Mouse (Mus musculus) T-helper 2 cell (primary cell): Measurements from ENCODE around the gene Gjb3.

Experiments used
- in situ Hi-C: fragments of 300-600 bp; cut with MboI, MseI; formaldehyde crosslinking; loops from one replicate; pipeline ENCODE4 v1.15.1; 2025; ENCODE audit warnings: high pct_unique_total_duplicates

Gene Gjb3

DNA sequence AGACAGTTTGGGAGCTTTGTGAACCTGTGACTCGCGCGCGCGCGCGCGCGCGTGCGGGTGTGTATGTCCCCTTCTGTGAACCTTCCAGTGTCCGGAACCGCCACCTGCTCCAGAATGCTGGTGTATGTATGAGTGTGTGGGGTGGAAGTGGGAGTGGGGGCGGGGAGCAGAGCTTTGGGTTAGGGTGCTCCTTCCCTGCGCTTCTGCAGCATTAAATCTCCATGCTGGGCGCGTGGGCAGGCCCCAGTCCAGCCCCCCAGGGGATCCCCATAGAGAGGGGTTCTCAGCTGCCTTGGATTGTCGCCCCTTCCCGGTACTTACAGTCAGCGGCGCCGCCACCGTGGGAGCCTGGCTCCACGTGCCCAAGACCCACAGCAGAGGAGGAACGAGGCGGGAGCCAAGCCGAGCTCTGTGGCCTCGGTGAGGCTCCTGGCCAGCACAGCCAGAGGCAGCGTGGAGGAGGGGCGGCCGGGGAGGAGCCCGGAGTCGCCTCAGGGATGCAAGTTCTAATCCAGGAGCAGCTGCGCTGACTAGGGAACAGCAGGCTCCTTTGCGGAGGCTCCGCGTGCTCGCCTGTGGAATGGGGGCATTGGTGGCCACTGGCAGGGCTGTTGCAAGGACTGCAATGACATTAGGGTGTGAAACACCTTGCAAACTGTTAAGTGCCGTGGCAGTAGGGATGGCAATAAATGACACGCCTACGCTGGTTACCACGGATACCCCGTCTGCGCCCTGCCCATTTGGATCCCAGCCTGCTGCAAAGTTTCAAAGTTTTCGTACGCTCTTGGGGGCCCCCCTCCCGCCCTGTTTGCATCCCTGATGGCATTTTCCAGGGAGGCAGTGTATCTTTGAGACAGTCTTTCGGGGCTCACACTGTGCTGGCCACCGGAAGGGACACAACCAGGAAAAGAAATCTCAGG is at the start of gene Gjb3:
Gene Gjb3, minus strand, starts transcription at position 664 of the 920 bp plus-strand sequence.
- in situ Hi-C loops, result no loop called here

- in situ Hi-C loops, result no loop called here
Measured at GRCm38 (mm10) chr4:127377344-127377743, 46.7 kb upstream of the Gjb3 start.

DNA sequence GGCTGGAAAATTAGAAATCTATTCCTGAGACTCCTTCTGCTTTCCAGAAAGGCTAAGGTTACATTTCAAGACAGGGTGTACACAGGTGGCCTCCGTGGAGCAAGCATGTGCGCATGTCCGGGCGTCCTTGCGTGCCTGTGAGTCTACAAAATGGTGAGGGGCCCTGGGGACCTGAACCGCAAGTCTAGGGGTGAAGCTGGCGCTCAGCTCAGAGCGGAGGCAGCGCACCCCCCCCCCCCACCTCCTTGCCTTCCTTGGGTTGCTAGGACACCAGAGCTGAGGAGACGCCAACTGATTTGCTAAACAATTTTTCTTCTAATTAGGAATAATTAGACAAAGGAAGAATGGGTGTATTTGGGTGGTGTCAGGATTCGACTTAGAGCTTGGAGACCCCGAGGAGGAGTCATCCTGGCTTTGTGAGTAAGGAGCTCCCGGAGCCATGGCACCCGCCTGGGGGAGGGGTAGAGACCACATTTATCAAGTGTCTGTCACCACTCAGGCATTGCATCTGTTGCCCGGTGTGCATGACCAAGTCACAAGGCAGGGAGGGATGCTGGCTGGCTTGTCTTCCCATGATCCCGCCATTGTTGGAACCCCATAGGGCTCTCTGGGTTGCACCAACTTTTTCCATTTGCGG is 45.0 kb upstream of the Gjb3 start:
- in situ Hi-C loops, result no loop called here

GRCm38 (mm10) chr4:127374645-127375044 is 44.0 kb upstream of the Gjb3 start:
- in situ Hi-C loops, result no loop called here

DNA sequence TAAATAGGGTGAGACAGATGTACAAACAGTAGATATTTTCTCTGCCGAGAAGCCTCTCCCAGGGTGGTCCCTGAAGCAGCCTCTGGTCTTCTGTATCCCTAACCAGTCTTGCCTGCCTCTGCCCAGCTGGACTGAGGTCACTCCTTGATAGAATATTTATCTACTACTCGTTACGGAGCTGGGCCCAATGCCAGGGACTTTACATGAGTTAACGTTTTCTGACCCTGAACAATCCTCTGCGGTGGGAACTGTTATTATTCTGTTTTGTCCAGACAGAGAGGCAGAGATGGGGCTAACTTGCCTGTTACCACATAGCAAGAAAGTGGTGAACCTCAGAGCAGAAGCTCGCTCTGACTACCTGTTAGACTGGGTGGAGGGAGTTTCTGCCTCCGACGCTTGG is 42.8 kb upstream of the Gjb3 start:
- in situ Hi-C loops, result no loop called here

GRCm38 (mm10) chr4:127371546-127371945 is 40.9 kb upstream of the Gjb3 start:
- in situ Hi-C loops, result no loop called here

DNA sequence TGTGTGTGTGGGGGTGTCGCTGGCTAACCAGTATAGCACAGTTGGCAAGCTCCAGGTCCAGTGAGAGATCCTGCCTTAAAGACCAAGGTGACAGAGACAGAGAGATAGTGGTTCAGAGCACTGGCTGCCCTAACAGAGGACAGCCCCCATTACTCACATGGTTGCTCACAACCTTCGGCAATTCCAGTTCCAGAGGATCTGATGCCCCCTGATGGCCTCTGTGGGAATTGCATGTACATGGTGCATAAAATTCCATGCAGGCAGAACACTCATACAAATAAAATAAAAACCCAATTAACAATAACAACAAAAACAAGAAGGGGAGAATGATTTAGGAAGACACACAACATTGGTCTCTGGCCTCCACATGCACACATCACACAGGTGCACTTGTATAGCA is 39.8 kb upstream of the Gjb3 start:
- in situ Hi-C loops, result no loop called here

DNA sequence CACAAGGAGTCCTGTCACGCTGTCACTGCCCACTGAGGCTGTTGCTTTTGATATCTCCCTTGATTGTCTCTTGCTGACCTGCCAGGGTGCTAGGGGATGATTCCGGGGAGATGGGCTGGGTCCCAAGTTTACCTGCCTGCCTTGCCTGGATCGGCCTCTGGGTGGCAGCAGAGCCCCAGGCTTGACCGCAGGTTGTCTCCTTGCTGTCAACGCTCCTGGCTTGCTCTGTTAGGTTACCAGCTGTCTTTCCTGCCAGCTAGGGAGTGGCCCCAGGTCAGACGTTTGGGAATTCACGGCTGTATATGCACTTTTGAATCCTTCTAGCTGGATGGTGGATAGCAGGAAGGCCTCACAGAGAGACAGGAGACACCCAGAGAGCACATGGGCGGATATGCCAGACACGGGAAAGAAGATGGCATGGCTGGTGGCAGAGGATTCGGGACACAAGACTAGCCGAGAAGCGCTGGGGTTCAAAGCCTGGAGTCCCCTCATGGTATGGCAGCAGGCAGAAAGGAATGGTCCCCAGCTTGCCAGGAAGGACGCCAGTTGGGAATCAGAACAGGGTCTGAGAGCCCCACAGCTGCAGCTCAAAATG is 37.8 kb upstream of the Gjb3 start:
- in situ Hi-C loops, result no loop called here

GRCm38 (mm10) chr4:127365834-127366233 is 35.2 kb upstream of the Gjb3 start:
- in situ Hi-C loops, result no loop called here

GRCm38 (mm10) chr4:127365433-127365832 is 34.8 kb upstream of the Gjb3 start:
- in situ Hi-C loops, result no loop called here

DNA sequence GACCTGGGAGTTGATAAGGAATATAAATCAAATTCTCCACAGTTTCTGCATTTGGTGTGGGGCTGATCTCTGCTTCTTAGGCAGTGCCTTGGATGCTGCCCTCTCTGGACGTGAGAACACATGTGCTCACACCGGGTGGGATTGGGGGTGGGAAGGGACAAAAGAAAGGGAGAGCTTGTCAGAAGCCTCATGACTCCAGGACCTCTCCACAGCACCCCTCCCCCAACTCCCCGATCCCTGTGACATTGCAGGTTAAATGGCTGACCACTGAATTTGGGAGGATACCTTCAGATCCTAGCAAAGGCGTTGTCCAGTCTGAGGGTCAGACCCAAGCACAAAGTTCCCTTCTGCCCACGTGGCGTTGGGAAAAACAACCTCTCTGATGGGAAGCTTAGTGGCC is 33.8 kb upstream of the Gjb3 start:
- in situ Hi-C loops, result no loop called here

DNA sequence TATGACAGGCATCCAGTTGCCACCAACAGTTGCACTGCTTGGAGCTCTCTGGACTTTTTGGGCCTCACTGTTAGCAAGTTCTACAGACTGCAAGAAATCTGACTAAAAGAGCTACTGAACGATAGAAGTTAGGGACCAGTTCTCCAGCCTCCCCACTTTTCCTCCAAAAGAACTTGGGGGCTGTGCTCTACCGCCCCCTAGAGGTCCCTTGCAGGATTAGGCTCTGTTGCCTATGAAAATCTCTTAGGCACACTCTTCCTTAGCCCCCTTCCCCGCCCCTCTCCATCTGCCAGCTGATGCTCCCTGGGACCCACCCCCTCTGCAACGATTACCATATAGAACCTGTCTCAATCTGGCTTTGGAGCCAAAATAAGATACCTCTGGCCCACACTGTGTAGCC is 32.7 kb upstream of the Gjb3 start:
- in situ Hi-C loops, result no loop called here

GRCm38 (mm10) chr4:127362520-127362919 is 31.9 kb upstream of the Gjb3 start:
- in situ Hi-C loops, result no loop called here

DNA sequence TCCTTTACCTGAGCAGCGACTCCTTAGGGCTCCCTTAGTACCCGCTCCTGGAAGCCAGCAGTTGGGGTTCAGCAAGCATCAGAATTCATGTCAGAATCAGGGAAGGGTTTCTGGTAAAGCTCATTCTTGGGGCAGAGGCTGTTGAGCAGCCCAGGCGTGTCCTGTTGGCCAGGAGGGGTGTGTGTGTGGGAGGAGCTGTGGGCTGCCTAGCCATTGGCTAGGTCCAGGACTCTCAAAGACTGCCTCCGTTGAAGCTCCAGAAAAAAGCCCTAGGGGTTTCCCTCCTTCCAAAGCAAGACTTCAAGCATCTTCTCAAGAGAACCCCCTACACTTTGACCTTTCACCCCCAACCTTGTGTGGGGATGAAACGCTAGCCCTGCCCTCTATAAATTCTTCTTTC is 27.4 kb upstream of the Gjb3 start, which contains the start of gene Gjb5:
Gene Gjb5, minus strand, starts transcription at position 164 of the 400 bp plus-strand sequence.
- in situ Hi-C loops, result no loop called here

DNA sequence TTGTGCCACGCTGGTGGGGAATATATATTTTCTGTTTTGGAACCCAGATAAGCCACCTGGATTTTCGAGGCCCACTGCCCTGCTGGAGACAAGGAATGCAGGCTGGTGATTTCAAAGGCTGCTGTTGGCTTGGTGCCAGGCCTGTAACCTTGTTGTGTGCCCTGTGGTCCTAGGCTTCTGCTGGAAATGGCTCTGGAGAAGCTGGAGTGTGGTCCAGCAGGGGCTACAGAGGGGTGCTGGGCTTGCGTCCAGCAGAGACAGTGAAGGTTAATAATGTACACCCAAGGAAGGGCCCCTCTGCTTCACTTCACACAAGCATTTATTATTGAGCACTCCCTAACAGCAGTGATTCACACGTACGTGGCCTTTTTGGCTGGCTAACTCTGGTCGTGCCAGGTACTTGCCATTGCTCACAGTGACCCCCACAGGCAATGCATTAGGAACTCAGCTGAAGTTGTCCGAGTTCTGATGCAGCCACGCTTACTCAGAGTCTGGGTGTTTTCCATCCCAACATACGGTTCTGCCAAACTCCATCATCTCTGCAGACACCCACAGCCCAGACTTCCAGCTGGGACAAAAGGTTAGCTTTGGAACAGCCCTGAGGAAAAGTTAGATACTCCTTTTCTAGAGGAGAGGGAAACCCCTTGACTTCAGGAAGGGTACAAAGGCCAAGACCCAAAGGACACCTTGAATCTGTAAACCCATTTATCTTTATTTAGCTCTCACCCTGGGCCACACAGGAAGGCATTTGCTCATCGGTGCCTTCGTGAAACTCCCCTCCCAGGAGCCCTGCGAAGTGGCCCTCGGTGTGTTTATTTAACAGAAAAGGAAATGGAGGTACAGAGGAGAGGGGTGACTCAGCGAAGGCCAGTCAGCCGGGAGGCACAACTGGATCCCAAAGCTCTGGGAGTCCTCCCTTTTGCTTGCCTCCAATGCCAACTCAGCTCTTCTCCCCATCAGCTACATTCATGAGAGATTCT is 24.2 kb upstream of the Gjb3 start:
- in situ Hi-C loops, result no loop called here

DNA sequence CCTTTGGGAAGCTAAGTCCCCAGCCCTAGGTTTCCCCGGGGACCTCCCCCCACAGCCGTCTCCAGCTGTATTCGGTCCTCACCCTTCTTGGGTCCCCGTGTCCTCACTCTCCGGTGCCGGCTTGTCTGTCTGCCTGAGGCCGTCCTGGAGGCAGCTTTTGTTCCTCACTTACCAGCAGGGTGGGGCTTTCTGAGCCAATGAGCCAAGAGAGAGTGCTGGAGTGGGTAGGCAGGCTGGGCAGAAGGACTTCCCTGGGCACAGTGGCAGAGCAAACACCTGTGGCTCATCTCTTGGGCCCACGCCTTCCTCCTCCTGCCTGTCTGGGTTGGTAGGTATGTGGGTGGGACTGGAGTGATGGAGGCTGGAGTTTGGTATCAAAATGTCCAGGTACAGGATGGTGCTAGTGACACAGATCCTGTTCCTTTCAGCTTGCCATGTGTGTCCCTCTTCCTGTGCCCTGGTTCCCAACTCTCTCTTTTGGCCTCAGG is 23.4 kb upstream of the Gjb3 start, which contains the start of gene Gjb4:
Gene Gjb4, minus strand, starts transcription at position 131 of the 488 bp plus-strand sequence.
- in situ Hi-C loops, result no loop called here

- in situ Hi-C loops, result no loop called here
Measured at GRCm38 (mm10) chr4:127352594-127352993, 21.9 kb upstream of the Gjb3 start.

DNA sequence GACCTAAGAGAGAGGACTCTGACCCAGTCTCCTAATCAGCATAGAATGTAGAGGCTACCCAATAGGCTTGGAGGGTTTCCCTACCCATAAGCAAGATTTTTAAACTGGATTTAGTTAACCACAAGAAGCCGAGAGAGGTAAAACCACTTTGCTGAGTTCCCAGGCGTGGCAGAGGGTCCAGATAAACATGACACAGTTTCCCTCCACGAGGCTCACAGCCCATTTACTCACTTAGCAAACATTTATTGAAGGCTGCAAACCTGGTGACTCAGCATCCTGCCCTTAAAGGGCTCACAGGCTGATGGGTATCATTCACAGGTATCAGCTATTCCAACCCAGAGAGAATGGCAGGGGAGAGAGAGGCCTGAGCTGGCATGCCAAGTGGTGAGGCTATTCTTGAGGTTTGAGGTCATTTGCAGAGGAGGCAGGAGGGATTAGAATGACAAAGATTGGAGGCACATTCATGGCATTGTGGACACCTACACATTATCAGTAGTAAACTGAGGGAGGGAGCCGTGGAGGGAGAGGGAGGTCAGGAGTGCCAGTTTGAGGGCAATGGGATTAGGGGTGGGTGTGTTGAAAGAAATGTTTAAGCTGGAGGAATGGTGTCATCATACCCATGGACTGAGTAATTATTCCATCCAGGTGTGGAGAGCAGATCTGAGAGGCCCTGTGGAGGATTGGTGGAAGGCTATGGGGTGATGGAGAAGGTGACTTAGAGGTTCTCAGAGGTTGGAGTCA is 19.1 kb upstream of the Gjb3 start:
- in situ Hi-C loops, result no loop called here

- in situ Hi-C loops, result no loop called here
Measured at GRCm38 (mm10) chr4:127345000-127345399, 14.4 kb upstream of the Gjb3 start.

DNA sequence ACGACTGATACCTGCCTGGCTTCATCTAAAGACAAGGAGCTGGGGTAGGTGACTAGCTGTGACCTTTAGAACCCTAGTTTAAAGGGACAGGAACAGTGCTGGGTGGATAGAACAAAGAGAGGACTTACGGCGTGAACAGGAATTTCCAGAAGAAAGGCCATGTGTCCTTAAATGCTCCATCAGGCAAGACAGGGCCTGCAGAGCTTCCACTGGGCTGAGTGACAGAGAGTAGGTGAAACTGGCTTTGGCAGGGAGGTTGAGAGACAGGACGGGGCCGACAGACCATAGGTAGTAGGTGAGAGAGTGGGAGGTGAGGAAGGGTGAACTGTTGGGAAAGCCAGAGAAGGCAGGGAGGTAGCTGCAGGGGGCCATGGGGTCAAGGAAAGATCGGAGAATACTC is 10.7 kb upstream of the Gjb3 start:
- in situ Hi-C loops, result no loop called here
